Mouse (Mus musculus): ENCODE results near the gene Uba3.

Gene Uba3

DNA sequence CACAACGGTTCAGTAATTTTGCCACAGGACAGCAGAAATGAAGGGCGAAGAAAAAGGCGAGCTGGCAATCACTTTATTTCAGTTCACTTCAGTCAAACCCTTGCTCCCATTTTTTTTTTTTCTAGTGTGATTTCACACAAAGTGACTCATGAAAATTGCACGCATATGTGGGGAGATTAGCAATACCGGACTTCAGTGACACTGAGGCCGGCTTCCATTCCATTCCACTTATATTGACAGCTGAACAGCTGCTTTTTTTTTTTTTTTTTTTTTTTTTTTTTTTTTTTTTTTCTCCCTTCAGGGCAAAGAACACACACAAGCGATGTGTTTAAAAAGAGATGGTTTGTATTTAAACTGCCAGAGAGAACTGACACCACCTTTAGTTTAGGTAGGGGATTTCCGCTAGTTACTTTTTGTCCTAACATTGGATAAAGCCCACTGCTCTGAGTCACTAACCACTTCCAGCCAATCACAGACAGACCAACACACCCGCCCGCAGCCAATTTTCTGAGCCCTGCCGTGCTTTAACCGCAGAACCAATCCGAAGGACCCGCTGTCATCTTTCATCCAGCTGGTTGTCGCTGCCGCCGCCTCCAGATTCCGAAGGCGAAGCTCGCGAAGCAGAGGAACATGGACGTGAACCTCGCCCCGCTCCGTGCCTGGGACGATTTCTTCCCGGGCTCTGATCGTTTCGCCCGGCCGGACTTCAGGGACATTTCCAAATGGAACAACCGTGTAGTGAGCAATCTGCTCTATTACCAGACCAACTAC lies 4.9 kb upstream of the Uba3 start, which contains the start of gene Arl6ip5:
TSS of gene Arl6ip5 (plus strand) at position 499 of the 771 bp plus-strand sequence.
- in situ Hi-C loops (cut with MboI): no loop called here

GRCm38 (mm10) chr6:97209751-97210150 lies 4.3 kb upstream of the Uba3 start:
- in situ Hi-C loops (cut with MboI): no loop called here

GRCm38 (mm10) chr6:97209201-97209600 lies 3.8 kb upstream of the Uba3 start:
- in situ Hi-C loops (cut with MboI): no loop called here

- in situ Hi-C loops (cut with MboI): no loop called here
Observed at GRCm38 (mm10) chr6:97208406-97208805, 3.0 kb upstream of the Uba3 start.

DNA sequence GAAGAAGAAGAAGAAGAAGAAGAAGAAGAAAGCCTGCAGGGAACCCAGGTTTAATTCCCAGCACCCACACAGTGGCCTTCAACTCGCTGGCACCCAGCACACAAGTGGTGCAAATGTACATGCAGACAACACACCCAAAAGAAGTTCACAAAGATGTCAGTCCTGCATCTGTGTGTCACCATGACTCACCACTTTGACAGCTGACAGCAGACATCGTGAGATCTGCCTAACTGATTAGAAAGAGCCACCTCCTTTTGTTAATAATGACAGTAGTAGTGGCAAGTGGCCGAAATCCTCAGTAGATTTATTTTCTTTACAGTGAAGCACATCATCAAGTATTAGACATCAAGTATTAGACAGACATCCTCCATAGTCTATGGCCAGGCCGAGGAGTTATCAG lies 1.6 kb upstream of the Uba3 start:
- in situ Hi-C loops (cut with MboI): no loop called here

DNA sequence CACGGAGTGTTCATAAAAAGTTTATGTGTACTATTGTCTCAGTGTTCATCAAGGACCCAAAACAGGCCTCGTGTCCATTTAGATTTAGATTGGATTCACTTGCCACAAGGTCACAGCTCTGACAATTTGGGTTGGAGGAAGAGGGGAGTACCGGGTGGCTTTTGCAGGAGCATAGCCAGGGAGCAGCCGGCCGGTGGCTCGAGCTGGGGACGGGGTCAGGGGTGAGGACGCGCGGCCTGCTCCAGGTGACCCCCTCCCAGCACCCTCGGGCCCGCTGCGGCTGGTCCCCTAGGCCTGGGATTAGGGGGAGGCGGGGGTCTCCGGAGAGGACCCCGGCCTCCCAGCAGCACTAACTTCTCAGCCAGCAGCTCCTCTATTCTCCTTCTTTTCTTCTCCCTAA lies 495 bp downstream of the Uba3 start:
- in situ Hi-C loops (cut with MboI): no loop called here

DNA sequence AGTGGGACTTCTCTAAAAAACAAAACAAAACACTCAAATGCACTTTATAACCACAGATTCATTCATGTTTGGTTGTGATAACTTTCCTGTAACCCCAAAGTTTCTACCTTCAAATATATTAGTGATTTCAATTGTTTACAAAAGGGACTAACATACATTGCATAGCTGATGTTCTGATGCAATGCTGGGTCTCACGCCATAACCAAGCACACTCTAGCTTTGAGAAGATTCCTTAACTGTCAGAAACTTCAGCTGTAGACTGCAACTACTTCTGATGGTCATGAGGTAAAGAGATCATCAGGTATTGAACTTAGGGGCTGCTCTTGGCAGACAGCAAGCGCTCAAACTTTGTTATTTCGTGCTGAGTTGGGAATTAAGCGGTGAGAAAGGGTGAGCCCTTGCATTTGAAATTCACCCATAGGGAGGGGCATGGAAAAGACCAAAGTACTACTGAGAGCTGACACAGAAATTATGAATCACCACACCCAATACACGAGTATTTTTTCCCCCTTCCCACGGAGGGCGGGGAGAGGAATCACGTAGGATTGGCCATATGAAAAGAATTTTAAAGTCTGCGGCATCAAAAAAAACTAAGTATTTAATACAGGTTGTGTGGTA lies 1.1 kb downstream of the Uba3 start:
- in situ Hi-C loops (cut with MboI): no loop called here

- in situ Hi-C loops (cut with MboI): no loop called here
Observed at GRCm38 (mm10) chr6:97202477-97202876, 3.0 kb downstream of the Uba3 start.

GRCm38 (mm10) chr6:97200437-97200836 lies 5.0 kb downstream of the Uba3 start:
- in situ Hi-C loops (cut with MboI): no loop called here

DNA sequence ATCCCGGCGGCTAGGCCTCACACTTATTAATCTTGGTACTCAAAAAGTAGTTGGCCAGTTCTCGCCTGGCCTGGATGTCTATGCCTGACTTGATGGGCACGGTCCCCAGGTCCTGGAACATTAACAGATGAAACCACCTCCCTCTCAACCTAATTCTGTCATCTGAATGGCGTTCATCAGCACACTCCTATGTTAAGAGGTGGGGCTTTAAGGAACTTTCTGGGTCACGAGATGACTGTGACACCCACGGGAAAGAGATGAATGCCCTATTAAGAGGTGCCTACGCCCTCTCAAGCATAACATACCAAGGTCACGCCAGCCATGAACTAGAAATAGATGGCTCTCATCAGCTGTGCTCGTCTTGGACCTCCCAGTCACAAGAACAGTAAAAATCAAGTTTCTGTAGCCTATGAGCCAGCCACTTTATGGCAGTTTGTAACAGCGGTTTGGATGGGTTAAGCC lies 26.0 kb downstream of the Uba3 start:
- in situ Hi-C loops (cut with MboI): no loop called here

GRCm38 (mm10) chr6:97178491-97179366 lies 26.7 kb downstream of the Uba3 start, which contains the start of gene Tmf1:
Tmf1 (minus strand) TSS chr6:97179122.
- in situ Hi-C loops (cut with MboI): no loop called here

DNA sequence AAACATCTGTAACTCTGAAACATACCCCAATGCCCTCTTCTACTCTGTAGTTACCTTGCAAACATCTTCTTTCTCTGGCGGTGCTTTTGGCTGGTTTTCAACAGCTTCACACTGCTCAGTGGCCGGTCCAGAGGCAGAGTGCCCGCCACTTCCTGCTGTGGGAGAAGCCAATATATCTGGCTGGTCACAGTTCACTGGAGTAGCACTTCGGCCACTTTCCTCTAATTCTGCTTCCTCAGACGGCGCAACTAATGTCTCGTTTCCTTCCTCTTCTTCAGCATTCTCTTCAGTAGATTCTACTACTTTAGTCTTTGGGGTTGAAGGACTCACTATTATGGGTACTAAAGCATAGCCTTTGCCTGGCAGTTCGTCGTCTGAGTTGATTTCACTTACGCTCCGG lies 29.7 kb downstream of the Uba3 start:
- in situ Hi-C loops (cut with MboI): no loop called here

DNA sequence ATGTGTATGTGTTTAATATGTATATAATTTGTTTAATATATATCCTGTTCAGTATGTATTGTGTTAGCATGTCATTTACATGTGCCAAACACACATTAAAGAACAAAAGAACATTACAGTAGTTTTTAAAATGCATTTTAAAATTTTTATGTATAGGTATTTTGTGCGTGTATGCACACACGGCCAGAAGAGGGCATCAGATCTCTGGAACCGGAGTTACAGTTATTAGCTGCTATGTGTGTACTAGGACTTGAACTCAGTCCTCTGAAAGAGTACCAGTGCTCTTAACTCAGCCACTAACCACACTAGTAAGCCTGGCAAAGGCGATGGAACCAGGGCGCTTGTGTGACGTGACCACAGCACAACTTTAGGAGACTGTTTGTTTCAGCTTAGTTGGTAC lies 55.3 kb downstream of the Uba3 start:
- in situ Hi-C loops (cut with MboI): no loop called here

GRCm38 (mm10) chr6:97149721-97150120 lies 55.7 kb downstream of the Uba3 start:
- in situ Hi-C loops (cut with MboI): no loop called here

GRCm38 (mm10) chr6:97148383-97149251 lies 56.8 kb downstream of the Uba3 start, which contains the start of gene Eogt:
Eogt (minus strand) TSS chr6:97149182.
- in situ Hi-C loops (cut with MboI): no loop called here

DNA sequence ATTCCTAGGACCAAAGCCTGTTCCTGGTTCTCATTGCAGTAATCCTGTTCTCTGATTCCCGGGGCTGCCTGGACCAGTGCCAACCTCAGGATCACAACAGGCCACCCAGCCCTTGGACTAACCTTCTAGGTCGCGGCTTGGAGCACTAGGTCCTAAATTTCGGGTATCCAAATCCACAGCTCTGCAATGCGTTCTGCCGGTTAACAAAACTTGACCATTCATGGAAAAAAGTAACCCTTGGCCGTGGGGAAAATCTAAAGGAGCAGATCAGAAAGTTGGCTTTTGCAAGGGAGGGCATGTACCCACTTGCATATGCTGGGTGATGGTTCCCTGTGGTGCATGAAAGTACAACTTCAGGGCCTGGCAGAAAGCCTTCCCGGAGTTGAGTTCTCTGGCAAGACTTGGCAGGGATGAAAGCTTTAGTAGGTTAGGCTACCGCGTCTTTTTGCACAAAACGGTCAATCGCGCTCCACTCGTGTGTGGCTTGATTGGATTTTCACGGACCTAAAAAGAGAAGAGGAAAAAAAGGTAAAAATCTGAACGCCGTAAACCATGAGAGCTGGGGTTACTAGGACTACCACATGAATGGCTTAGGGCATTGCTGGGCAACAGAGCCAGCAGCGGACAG lies 57.6 kb downstream of the Uba3 start:
- in situ Hi-C loops (cut with MboI): no loop called here

DNA sequence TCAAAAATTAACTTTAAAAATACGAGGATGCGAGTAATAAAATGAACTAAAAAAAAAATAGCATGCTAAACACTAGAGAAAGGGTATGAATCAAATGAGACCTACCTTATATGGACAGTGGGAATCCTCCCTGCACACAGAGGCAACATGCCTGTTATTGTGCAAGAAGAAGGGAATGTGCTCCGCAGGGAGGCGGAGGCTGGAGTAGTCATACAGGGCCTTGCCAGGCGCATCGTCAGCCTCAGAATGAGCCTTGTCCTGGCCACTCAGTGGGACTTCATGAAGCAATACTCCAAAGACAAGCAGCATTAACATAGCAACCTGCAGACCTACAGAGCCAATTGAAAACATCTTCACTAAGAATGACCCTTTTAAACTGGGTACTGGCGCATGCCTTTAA lies 60.3 kb downstream of the Uba3 start:
- in situ Hi-C loops (cut with MboI): no loop called here

- in situ Hi-C loops (cut with MboI): no loop called here
Observed at GRCm38 (mm10) chr6:97144359-97144758, 61.1 kb downstream of the Uba3 start.

GRCm38 (mm10) chr6:97142611-97143010 lies 62.8 kb downstream of the Uba3 start:
- in situ Hi-C loops (cut with MboI): no loop called here

DNA sequence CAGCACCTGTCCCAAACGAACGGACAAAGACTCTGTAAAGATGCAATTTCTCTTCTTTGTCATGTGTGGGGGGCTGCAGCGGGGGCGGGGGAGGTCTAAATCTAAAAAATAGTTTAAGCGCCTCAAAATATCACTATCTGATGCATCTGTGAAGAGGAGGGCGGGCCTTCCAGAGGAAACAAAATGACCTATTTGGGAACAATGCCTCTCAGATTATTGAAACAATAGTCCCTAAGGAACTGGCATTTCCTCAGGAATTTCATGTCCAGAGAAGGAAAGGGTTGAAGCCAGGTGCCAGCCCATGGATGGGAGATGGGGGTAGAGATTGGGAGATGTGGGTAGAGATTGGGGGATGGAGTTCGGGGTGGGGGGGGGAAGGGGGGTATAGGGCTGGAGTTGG lies 63.6 kb downstream of the Uba3 start:
- in situ Hi-C loops (cut with MboI): no loop called here
